Mouse (Mus musculus) left cerebral cortex, postnatal 36 days (tissue): ENCODE measurements around the gene Dnmt1. TPM values are rescaled to one million over a fixed set of nuclear protein-coding genes. Genes with fewer than 3 reads are reported as not detected.
A peak's percentile ranks its signal among the peaks of the same experiment; 100 is the strongest.

Experiments used
- DNase-seq, 2 experiments: peaks; one replicate each; pipeline ENCODE4 v3.0.0; 2021 to 2022; ENCODE audit warnings: low spot score in 2 of 2, mixed read lengths in 1 of 2
- intact Hi-C: fragments of 180-260 bp; cut with DNase I; formaldehyde crosslinking; loops from one replicate; pipeline ENCODE4 v1.15.1; 2025
- total RNA-seq, 2 experiments: library from RNA; stranded (reverse); gene quantifications; 2 replicates each; pipeline ENCODE4 v1.2.3; 2021

Dnmt1 gene
- total RNA-seq, 2 experiments from 2014 or later: 40.1 to 43.0 TPM

GRCm38 (mm10) chr9:20890411-20890810 lies 69.3 kb downstream of the Dnmt1 start:
- intact Hi-C loops: no loop called here
- DNase-seq: no peak

- intact Hi-C loops: no loop called here
- DNase-seq: no peak
Observed at GRCm38 (mm10) chr9:20889185-20890141, 70.2 kb downstream of the Dnmt1 start.

GRCm38 (mm10) chr9:20888386-20888765 lies 71.3 kb downstream of the Dnmt1 start:
- DNase-seq: no peak
- intact Hi-C loops: no loop called here

GRCm38 (mm10) chr9:20887704-20888385 lies 71.8 kb downstream of the Dnmt1 start, which contains the start of gene Ppan:
Gene Ppan (plus strand): TSS chr9:20888175.
- DNase-seq: peak; percentile 95 to 97
- intact Hi-C loops: no loop called here

GRCm38 (mm10) chr9:20887191-20887590 lies 72.5 kb downstream of the Dnmt1 start:
- DNase-seq: no peak
- intact Hi-C loops: no loop called here

- no peak for DNase-seq
- intact Hi-C loops: no loop called here
Observed at GRCm38 (mm10) chr9:20886563-20886962, 73.1 kb downstream of the Dnmt1 start.

GRCm38 (mm10) chr9:20879097-20879792 lies 80.4 kb downstream of the Dnmt1 start, which contains the start of gene Angptl6:
Gene Angptl6 (minus strand): TSS chr9:20879727.
- intact Hi-C loops: no loop called here

GRCm38 (mm10) chr9:20878710-20879065 lies 81.0 kb downstream of the Dnmt1 start:
- no peak for DNase-seq
- intact Hi-C loops: no loop called here

More at GRCm38 (mm10) chr9:20879097-20879792, 80.4 kb downstream of the Dnmt1 start, which contains the start of gene Angptl6:
- no peak for DNase-seq

GRCm38 (mm10) chr9:20878041-20878709 lies 81.5 kb downstream of the Dnmt1 start:
- intact Hi-C loops: no loop called here
- DNase-seq: peak; percentile 100

GRCm38 (mm10) chr9:20877118-20878040 lies 82.3 kb downstream of the Dnmt1 start:
- intact Hi-C loops: no loop called here
- DNase-seq: no peak

GRCm38 (mm10) chr9:20876318-20877117 lies 83.2 kb downstream of the Dnmt1 start:
- DNase-seq: no peak
- intact Hi-C loops: no loop called here

- DNase-seq: peak in 1 of 2 experiments; percentile 62
- intact Hi-C loops: no loop called here
Observed at GRCm38 (mm10) chr9:20875021-20875790, 84.5 kb downstream of the Dnmt1 start.

GRCm38 (mm10) chr9:20873521-20873920 lies 86.2 kb downstream of the Dnmt1 start:
- intact Hi-C loops: no loop called here
- no peak for DNase-seq

GRCm38 (mm10) chr9:20872991-20873390 lies 86.7 kb downstream of the Dnmt1 start:
- DNase-seq: no peak
- intact Hi-C loops: no loop called here

- no peak for DNase-seq
- intact Hi-C loops: no loop called here
Observed at GRCm38 (mm10) chr9:20870211-20871173, 89.2 kb downstream of the Dnmt1 start.

GRCm38 (mm10) chr9:20869246-20869645 lies 90.4 kb downstream of the Dnmt1 start:
- no peak for DNase-seq
- intact Hi-C loops: no loop called here
